Mouse (Mus musculus) CD4-positive, CD25-positive, alpha-beta regulatory T cell, adult 4 months (primary cell): ENCODE measurements around the gene Ankrd27. TPM values are rescaled to one million over a fixed set of nuclear protein-coding genes. Genes with fewer than 3 reads are reported as not detected.
A peak's percentile ranks its signal among the peaks of the same experiment; 100 is the strongest.
"Not testable (repeated sequence)": the region's sequence is repeated elsewhere in the genome, so short reads cannot be mapped to it uniquely, and the experiment has no call there.

Experiments used
- ATAC-seq: one replicate; pipeline ENCODE4 v1.8.0; 2017
- polyA plus RNA-seq, 2 experiments: library from polyadenylated mRNA; unstranded; fragments of 100-300 nt; shearing (Covaris generic); gene quantifications; one replicate each; pipeline ENCODE4 v1.2.1; 2017

The Ankrd27 gene
- 10 to 100 TPM; 52.8 to 73.2 TPM for polyA plus RNA-seq

- ATAC-seq = peak; percentile 93
These were observed at the start of gene Ankrd27 for GRCm38 (mm10) chr7:35586055-35586905. Ankrd27 (plus strand) TSS chr7:35586244.

- no peak for ATAC-seq
These were observed 48.5 kb upstream of the Ankrd27 start, which contains the start of gene Tdrd12 for GRCm38 (mm10) chr7:35537562-35537961. Tdrd12 (minus strand) TSS chr7:35537745.

GRCm38 (mm10) chr7:35545881-35546280, 40.2 kb upstream of the Ankrd27 start:
- ATAC-seq = peak; percentile 89

- ATAC-seq = no peak
These were observed 32.1 kb upstream of the Ankrd27 start for GRCm38 (mm10) chr7:35553751-35554604.

GRCm38 (mm10) chr7:35554605-35555175, 31.4 kb upstream of the Ankrd27 start:
- ATAC-seq = peak; percentile 37

- ATAC-seq = peak; percentile 82
These were observed 30.5 kb upstream of the Ankrd27 start for GRCm38 (mm10) chr7:35555224-35556204.

GRCm38 (mm10) chr7:35556205-35556603, 29.8 kb upstream of the Ankrd27 start, which contains the start of gene Nudt19:
Nudt19 (minus strand) TSS chr7:35556304.
- no peak for ATAC-seq

- ATAC-seq = no peak
These were observed 29.1 kb upstream of the Ankrd27 start for GRCm38 (mm10) chr7:35556905-35557304.

GRCm38 (mm10) chr7:35557577-35557976, 28.5 kb upstream of the Ankrd27 start:
- ATAC-seq = no peak

GRCm38 (mm10) chr7:35558681-35559080, 27.4 kb upstream of the Ankrd27 start:
- ATAC-seq = no peak

- ATAC-seq = no peak
These were observed 26.2 kb upstream of the Ankrd27 start for GRCm38 (mm10) chr7:35559838-35560237.

GRCm38 (mm10) chr7:35563071-35563470, 23.0 kb upstream of the Ankrd27 start:
- no peak for ATAC-seq

- ATAC-seq = no peak
These were observed 21.8 kb upstream of the Ankrd27 start for GRCm38 (mm10) chr7:35564067-35564865.

GRCm38 (mm10) chr7:35564872-35565271, 21.2 kb upstream of the Ankrd27 start:
- not testable (repeated sequence) for ATAC-seq

- ATAC-seq = not testable (repeated sequence)
These were observed 20.1 kb upstream of the Ankrd27 start for GRCm38 (mm10) chr7:35565965-35566364.

- not testable (repeated sequence) for ATAC-seq
These were observed 16.3 kb upstream of the Ankrd27 start for GRCm38 (mm10) chr7:35569724-35570123.

GRCm38 (mm10) chr7:35570883-35571282, 15.2 kb upstream of the Ankrd27 start:
- ATAC-seq = not testable (repeated sequence)

- peak; percentile 70 for ATAC-seq
These were observed 6.2 kb upstream of the Ankrd27 start for GRCm38 (mm10) chr7:35579849-35580248.

- no peak for ATAC-seq
These were observed 3.3 kb upstream of the Ankrd27 start for GRCm38 (mm10) chr7:35582719-35583118.

- ATAC-seq = no peak
These were observed 2.5 kb upstream of the Ankrd27 start for GRCm38 (mm10) chr7:35583476-35584025.
